Mouse (Mus musculus) frontal cortex, postnatal 36 days (tissue): ENCODE measurements at regions not wholly inside any gene's neighbourhood (a gene's known extent, or its start where the extent isn't known, plus 50 kb on each side); places are given as distances from the start of the nearest gene placed in this dataset.

Source experiments
- DNase-seq, 2 experiments: peaks; one replicate each; pipeline ENCODE4 v3.0.0; 2022; ENCODE audit warnings: low spot score in 2 of 2

- DNase-seq: no peak
Observed at GRCm38 (mm10) chr12:10062006-10062514, 307.7 kb upstream of the Nt5c1b start.

- no peak for DNase-seq
Observed at GRCm38 (mm10) chr12:10078341-10078740, 291.4 kb upstream of the Nt5c1b start.

- peak; percentile 21 to 44 for DNase-seq
Observed at GRCm38 (mm10) chr12:10079482-10079881, 290.3 kb upstream of the Nt5c1b start.

GRCm38 (mm10) chr12:10112874-10113453 lies 256.8 kb upstream of the Nt5c1b start:
- DNase-seq: no peak

- no peak for DNase-seq
Observed at GRCm38 (mm10) chr12:10122102-10122501, 247.7 kb upstream of the Nt5c1b start.

- DNase-seq: no peak
Observed at GRCm38 (mm10) chr12:10127995-10128573, 241.7 kb upstream of the Nt5c1b start.

GRCm38 (mm10) chr12:10134141-10134540 lies 235.6 kb upstream of the Nt5c1b start:
- DNase-seq: no peak

GRCm38 (mm10) chr12:10135915-10136314 lies 233.9 kb upstream of the Nt5c1b start:
- no peak for DNase-seq

GRCm38 (mm10) chr12:10140131-10140530 lies 229.6 kb upstream of the Nt5c1b start:
- DNase-seq: no peak

GRCm38 (mm10) chr12:10160837-10161236 lies 208.9 kb upstream of the Nt5c1b start:
- peak in 1 of 2 experiments; percentile 7 for DNase-seq

- no peak for DNase-seq
Observed at GRCm38 (mm10) chr12:10168042-10168441, 201.7 kb upstream of the Nt5c1b start.

GRCm38 (mm10) chr12:10168581-10168980 lies 201.2 kb upstream of the Nt5c1b start:
- peak; percentile 51 to 70 for DNase-seq

- no peak for DNase-seq
Observed at GRCm38 (mm10) chr12:10178718-10179117, 191.1 kb upstream of the Nt5c1b start.

- DNase-seq: no peak
Observed at GRCm38 (mm10) chr12:10179147-10179814, 190.5 kb upstream of the Nt5c1b start.

- DNase-seq: no peak
Observed at GRCm38 (mm10) chr12:10179815-10180468, 189.8 kb upstream of the Nt5c1b start.

- no peak for DNase-seq
Observed at GRCm38 (mm10) chr12:10182589-10182988, 187.2 kb upstream of the Nt5c1b start.

- no peak for DNase-seq
Observed at GRCm38 (mm10) chr12:10186576-10186975, 183.2 kb upstream of the Nt5c1b start.

GRCm38 (mm10) chr12:10189746-10190145 lies 180.0 kb upstream of the Nt5c1b start:
- no peak for DNase-seq

GRCm38 (mm10) chr12:10197906-10198460 lies 171.8 kb upstream of the Nt5c1b start:
- no peak for DNase-seq

- DNase-seq: no peak
Observed at GRCm38 (mm10) chr12:10209841-10210240, 159.9 kb upstream of the Nt5c1b start.

- DNase-seq: no peak
Observed at GRCm38 (mm10) chr12:10222821-10223220, 147.0 kb upstream of the Nt5c1b start.

GRCm38 (mm10) chr12:10223832-10224231 lies 145.9 kb upstream of the Nt5c1b start:
- peak; percentile 6 to 56 for DNase-seq
